Mouse (Mus musculus) lung, postnatal 0 days (tissue): ENCODE data around the gene Fignl1.

Experiments
- CTCF ChIP-seq: IDR thresholded peaks from 2 replicates; pipeline ENCODE4 v1.5.1; 2016; ENCODE audit warnings: antibody characterized with exemption, mild to moderate bottlenecking
- EP300 ChIP-seq: IDR thresholded peaks from 2 replicates; pipeline ENCODE4 v1.6.1; 2016; ENCODE audit warnings: antibody characterized with exemption, mild to moderate bottlenecking, control low read depth

GRCm38 (mm10) chr11:11824970-11825635 lies 16.3 kb upstream of the Fignl1 start:
- TF ChIP-seq CTCF (no peak), EP300 (no peak)
